Mouse (Mus musculus) myocyte (in vitro differentiated cells): Measurements from ENCODE around the gene Syt1. TPM values are rescaled to one million over a fixed set of nuclear protein-coding genes. Genes with fewer than 3 reads are reported as not detected.

Experiments
- H3K27me3 ChIP-seq: one replicate; pipeline ENCODE4 v1.6.1; 2011; ENCODE audit not compliant: control insufficient read depth, insufficient read depth, insufficient read length
- H3K36me3 ChIP-seq: one replicate; pipeline ENCODE4 v1.6.1; 2011; ENCODE audit not compliant: control insufficient read depth, insufficient read depth
- H3K4me2 ChIP-seq: one replicate; pipeline ENCODE4 v1.6.1; 2011; ENCODE audit warnings: low read depth, control low read depth
- H3K4me3 ChIP-seq: one replicate; pipeline ENCODE4 v1.5.1; 2011; ENCODE audit warnings: mild to moderate bottlenecking, control low read depth, moderate library complexity
- H3K79me2 ChIP-seq: one replicate; pipeline ENCODE4 v1.6.1; 2011; ENCODE audit not compliant: control insufficient read depth, insufficient read depth
- H3ac ChIP-seq: one replicate; pipeline ENCODE4 v1.6.1; 2011; ENCODE audit not compliant: control insufficient read depth, insufficient read length
- CEBPB ChIP-seq: IDR thresholded peaks from 2 replicates; pipeline ENCODE4 v1.6.1; 2011; ENCODE audit warnings: mild to moderate bottlenecking, moderate library complexity; ENCODE audit not compliant: poor library complexity, insufficient read depth, severe bottlenecking
- E2F4 ChIP-seq: IDR thresholded peaks from one replicate; pipeline ENCODE4 v1.6.1; 2011; ENCODE audit warnings: mild to moderate bottlenecking, control low read depth, moderate library complexity; ENCODE audit not compliant: insufficient read depth
- MAX ChIP-seq: IDR thresholded peaks from one replicate; pipeline ENCODE4 v1.6.1; 2011; ENCODE audit warnings: low read depth, mild to moderate bottlenecking, control low read depth
- MYOD1 ChIP-seq, 3 experiments: IDR thresholded peaks; one replicate each; pipeline ENCODE4 v1.6.1; 2011; ENCODE audit warnings: control low read depth in 2 of 3, low read depth in 2 of 3, mild to moderate bottlenecking in 2 of 3, moderate library complexity in 1 of 3; ENCODE audit not compliant: insufficient read length in 2 of 3, control insufficient read depth in 1 of 3
- MYOG ChIP-seq, 3 experiments: IDR thresholded peaks; one replicate each; pipeline ENCODE4 v1.6.1; 2011; ENCODE audit warnings: control low read depth in 2 of 3, low read depth in 2 of 3, mild to moderate bottlenecking in 2 of 3; ENCODE audit not compliant: insufficient read length in 2 of 3, control insufficient read depth in 1 of 3, insufficient read depth in 1 of 3
- POLR2A ChIP-seq: IDR thresholded peaks from one replicate; pipeline ENCODE4 v1.6.1; 2011; ENCODE audit warnings: low read depth, mild to moderate bottlenecking, control low read depth, moderate library complexity; ENCODE audit not compliant: insufficient read length
- POLR2AphosphoS2 ChIP-seq: IDR thresholded peaks from one replicate; pipeline ENCODE4 v1.6.1; 2011; ENCODE audit warnings: low read depth, control low read depth; ENCODE audit not compliant: insufficient read length
- REST ChIP-seq: IDR thresholded peaks from one replicate; pipeline ENCODE4 v1.6.1; 2011; ENCODE audit warnings: mild to moderate bottlenecking, control low read depth, moderate library complexity; ENCODE audit not compliant: insufficient read depth, insufficient read length
- SRF ChIP-seq: IDR thresholded peaks from one replicate; pipeline ENCODE4 v1.6.1; 2011; ENCODE audit warnings: low read depth; ENCODE audit not compliant: control insufficient read depth, insufficient read length
- TCF12 ChIP-seq: IDR thresholded peaks from one replicate; pipeline ENCODE4 v1.6.1; 2011; ENCODE audit warnings: mild to moderate bottlenecking, control low read depth; ENCODE audit not compliant: poor library complexity, insufficient read depth, severe bottlenecking
- TCF3 ChIP-seq: IDR thresholded peaks from one replicate; pipeline ENCODE4 v1.6.1; 2011; ENCODE audit warnings: low read depth, control low read depth; ENCODE audit not compliant: insufficient read length
- USF1 ChIP-seq: IDR thresholded peaks from one replicate; pipeline ENCODE4 v1.6.1; 2011; ENCODE audit warnings: low read depth, mild to moderate bottlenecking, control low read depth, moderate library complexity
- polyA plus RNA-seq: library from polyadenylated mRNA; unstranded; fragments of >200 nt; fragmentation: generic; extraction: Trizol; gene quantifications from one replicate; pipeline ENCODE4 v1.2.1, GENCODE M21; 2012; ENCODE audit warnings: missing spikeins

Gene Syt1
- polyA plus RNA-seq, result 0.06 TPM

- TF ChIP-seq SRF, result no peak
- no peak for TF ChIP-seq MYOG (IDR thresholded peaks at IDR 0.05; ENCODE audit: control insufficient read depth in 1 of 3, insufficient read depth in 1 of 3, insufficient read length in 2 of 3, low read depth in 2 of 3)
- TF ChIP-seq USF1, result no peak
- TF ChIP-seq TCF3, result no peak
- no peak for TF ChIP-seq E2F4
- no peak for TF ChIP-seq CEBPB
- TF ChIP-seq MYOD1 (IDR thresholded peaks at IDR 0.05; ENCODE audit: control insufficient read depth in 1 of 3, insufficient read length in 2 of 3, low read depth in 2 of 3), result no peak
- TF ChIP-seq REST, result no peak
- TF ChIP-seq POLR2A, result no peak
- TF ChIP-seq POLR2AphosphoS2, result no peak
- TF ChIP-seq TCF12, result no peak
- TF ChIP-seq MAX, result no peak
- Histone ChIP-seq H3ac (no peak within 1 kb of the TSS), H3K27me3 (no peaks in the 10 kb centered on the region), H3K36me3 (no peaks in the 10 kb centered on the region), H3K4me3 (peak within 1 kb of the TSS; percentile 23), H3K79me2 (no peaks in the 10 kb centered on the region), H3K4me2 (peak within 1 kb of the TSS; percentile 90)
Observed at GRCm38 (mm10) chr10:109010241-109011193, at the start of gene Syt1. Gene Syt1 (minus strand): TSS chr10:109010982.

- TF ChIP-seq TCF3 (no peak), USF1 (no peak), POLR2AphosphoS2 (no peak), POLR2A (no peak), MYOD1 (IDR thresholded peaks at IDR 0.05; ENCODE audit: control insufficient read depth in 1 of 3, insufficient read length in 2 of 3, low read depth in 2 of 3) (no peak), E2F4 (no peak), MAX (no peak), CEBPB (no peak)
Observed at GRCm38 (mm10) chr10:109056500-109056899, 45.7 kb upstream of the Syt1 start.

GRCm38 (mm10) chr10:109047537-109047936 is 36.8 kb upstream of the Syt1 start:
- H3K36me3 ChIP-seq, result no peaks in the 10 kb centered on the region
- no peak overlapping the region for H3K4me3 ChIP-seq
- no peak overlapping the region for H3ac ChIP-seq
- no peaks in the 10 kb centered on the region for H3K79me2 ChIP-seq
- no peak overlapping the region for H3K4me2 ChIP-seq
- no peaks in the 10 kb centered on the region for H3K27me3 ChIP-seq
- no peak for TF ChIP-seq POLR2AphosphoS2

More at GRCm38 (mm10) chr10:109056500-109056899, 45.7 kb upstream of the Syt1 start:
- Histone ChIP-seq H3K36me3 (no peaks in the 10 kb centered on the region), H3K27me3 (no peaks in the 10 kb centered on the region), H3K79me2 (no peaks in the 10 kb centered on the region), H3K4me2 (no peak overlapping the region), H3ac (no peak overlapping the region), H3K4me3 (no peak overlapping the region)

GRCm38 (mm10) chr10:109046988-109047387 is 36.2 kb upstream of the Syt1 start:
- Histone ChIP-seq H3K79me2 (no peaks in the 10 kb centered on the region), H3K4me3 (no peak overlapping the region), H3K36me3 (no peaks in the 10 kb centered on the region), H3ac (no peak overlapping the region), H3K4me2 (no peak overlapping the region), H3K27me3 (no peaks in the 10 kb centered on the region)
- TF ChIP-seq MYOD1 (IDR thresholded peaks at IDR 0.05; ENCODE audit: control insufficient read depth in 1 of 3, insufficient read length in 2 of 3, low read depth in 2 of 3) (no peak), TCF3 (no peak), SRF (no peak), TCF12 (no peak), MAX (no peak), POLR2AphosphoS2 (no peak), REST (no peak), CEBPB (no peak), MYOG (IDR thresholded peaks at IDR 0.05; ENCODE audit: control insufficient read depth in 1 of 3, insufficient read depth in 1 of 3, insufficient read length in 2 of 3, low read depth in 2 of 3) (no peak), POLR2A (no peak), E2F4 (no peak), USF1 (no peak)
